Mouse (Mus musculus): ENCODE data around the gene Adam17.

GRCm38 (mm10) chr12:21322856-21323255 lies 50.6 kb downstream of the Adam17 start:
- TF ChIP-seq POLR2A (IDR thresholded peaks at IDR 0.05; ENCODE audit: borderline replicate concordance, low read depth, low read length) (no peak), CTCF (IDR thresholded peaks at IDR 0.05; ENCODE audit: low read depth, low read length) (no peak)
